Mouse (Mus musculus): ENCODE measurements around the gene Scaf11.

Scaf11 gene

DNA sequence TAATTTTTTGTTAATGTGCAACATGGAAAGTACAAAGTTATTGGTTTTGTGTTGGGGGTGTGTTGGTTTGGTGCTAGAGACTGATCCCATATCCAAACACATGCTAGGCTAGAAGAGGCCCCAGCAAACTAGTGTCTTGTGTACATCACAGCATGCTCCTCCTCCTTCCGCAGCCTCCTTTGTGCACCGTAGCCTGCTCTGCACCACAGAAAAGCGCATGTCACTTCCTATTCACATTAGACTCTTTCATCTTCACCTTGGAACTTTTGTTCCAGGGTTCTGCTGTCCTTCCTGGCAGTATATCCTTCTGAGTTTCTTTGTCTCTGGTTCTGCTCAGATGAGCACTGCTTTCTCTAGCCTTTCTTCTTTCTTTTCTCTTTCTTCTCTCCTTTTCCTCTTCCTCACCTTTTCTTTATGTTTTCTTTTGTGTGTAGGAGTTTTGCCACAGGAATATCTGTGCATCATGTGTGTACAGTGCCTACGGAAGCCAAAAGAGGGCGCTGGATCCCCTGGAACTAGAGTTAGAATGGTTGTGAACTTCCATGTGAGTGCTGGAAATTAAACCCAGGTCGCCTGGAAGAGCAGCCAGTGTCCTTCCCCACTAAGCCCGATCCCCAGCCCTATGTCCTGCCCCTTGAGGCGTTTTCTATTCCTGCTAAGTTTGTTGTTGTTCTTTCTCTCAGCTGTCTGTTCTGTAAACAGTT is 63.9 kb downstream of the Scaf11 start:
- DNase-seq (ENCODE audit: low spot score in 2 of 2), result no peak

DNA sequence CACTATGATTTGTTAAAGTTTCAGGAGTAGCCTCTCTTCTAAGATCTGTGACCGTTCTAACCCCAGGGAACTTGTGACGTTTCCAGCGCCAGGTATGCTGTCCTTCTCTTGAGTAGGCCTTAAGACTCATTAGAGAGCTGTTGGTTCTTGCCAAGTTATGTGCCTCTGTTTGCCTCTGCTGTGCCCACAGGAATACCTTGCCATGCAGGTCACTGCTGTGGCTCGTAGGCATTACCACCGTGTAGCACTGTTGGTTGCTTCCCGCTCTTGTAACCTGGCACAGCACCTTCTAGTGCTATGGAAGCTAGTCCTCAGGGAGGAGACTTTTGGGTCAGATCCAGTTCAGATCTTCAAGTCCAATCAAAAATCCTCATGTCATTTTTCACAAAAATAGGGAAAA is 65.6 kb downstream of the Scaf11 start:
- DNase-seq (ENCODE audit: low spot score in 2 of 2), result no peak

DNA sequence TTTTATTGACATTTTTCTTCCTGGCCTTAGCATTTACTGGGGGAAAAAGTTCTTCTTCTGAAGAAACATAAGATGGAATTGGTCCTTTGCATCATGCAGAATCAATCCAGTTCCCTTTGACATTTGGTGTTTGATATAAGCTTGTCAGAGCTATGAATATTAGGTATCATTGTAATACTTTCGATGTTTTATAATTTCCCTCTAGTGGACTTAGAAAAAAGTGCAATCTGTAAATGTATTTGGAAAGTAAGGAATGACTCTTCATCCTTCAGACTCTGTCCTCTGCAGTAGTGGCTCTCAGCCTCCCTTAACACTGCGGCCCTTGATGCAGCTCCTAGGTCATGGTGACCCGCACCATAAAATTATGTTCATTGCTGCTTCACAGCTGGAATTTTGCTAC is 67.8 kb downstream of the Scaf11 start:
- no peak for DNase-seq (ENCODE audit: low spot score in 2 of 2)

DNA sequence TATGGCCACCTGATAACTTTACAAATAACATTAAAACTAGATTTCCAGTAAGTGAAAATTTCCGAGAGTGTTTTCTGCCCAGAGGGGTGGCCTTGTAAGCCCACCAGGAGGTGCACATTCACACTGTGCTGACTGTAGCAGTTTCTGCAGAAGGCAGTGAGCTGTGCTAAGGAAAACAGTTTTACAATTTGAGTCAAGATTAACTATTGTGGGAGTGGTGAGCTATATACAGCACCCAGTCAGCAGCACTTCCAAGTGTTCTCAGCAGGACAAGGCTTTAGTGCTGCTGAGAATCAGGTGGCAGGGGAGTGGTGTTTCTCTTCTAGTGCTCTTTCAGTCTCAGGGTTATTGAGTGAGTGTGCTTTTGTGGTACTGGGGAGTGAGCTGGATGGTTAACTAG is 72.1 kb downstream of the Scaf11 start:
- no peak for DNase-seq (ENCODE audit: low spot score in 2 of 2)

DNA sequence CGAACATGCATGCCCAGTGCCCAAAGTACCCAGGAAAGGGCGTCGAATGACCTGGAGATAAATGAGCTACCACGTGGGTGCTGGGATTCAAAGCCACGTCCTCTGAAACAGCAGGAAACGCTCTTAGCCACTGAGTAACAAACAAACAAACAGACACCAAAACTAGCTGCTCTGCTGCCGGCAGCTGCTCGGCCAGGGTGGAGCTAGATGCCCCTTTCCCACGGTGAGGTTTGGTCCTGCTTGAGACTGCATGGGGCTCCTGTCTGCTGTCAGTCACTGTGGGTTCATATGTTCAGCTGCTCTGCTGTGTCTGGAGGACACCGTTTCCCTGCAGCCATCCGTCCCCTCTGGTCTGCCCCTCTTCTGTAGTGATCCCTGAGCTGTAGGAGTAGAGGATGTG is 78.4 kb downstream of the Scaf11 start:
- no peak for DNase-seq (ENCODE audit: low spot score in 2 of 2)

DNA sequence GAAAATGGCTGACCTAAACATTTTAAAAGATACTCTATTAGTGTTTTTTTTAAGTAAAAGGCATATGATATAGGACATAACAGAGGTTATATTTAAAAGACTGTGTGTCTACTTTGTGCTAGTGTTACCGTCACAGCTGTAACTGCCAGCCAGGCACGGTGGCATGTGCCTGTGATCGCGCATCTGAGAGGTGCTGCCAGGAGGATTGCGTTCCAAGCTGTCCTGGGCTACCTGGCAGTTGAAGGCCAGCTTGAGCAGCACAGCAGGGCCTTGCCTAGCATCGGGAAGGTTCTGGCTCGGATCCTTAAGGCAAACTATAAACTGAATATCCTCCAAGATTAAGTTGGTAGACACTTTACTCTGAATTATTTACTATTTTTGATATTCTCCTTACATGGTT is 82.9 kb downstream of the Scaf11 start:
- DNase-seq (ENCODE audit: low spot score in 2 of 2), result no peak

GRCm38 (mm10) chr15:96377263-96377662 is 83.4 kb downstream of the Scaf11 start:
- no peak for DNase-seq (ENCODE audit: low spot score in 2 of 2)

- DNase-seq (ENCODE audit: low spot score in 2 of 2), result no peak
These were observed 84.4 kb downstream of the Scaf11 start for GRCm38 (mm10) chr15:96376214-96376613.

GRCm38 (mm10) chr15:96373161-96373560 is 87.5 kb downstream of the Scaf11 start:
- no peak for DNase-seq (ENCODE audit: low spot score in 2 of 2)

DNA sequence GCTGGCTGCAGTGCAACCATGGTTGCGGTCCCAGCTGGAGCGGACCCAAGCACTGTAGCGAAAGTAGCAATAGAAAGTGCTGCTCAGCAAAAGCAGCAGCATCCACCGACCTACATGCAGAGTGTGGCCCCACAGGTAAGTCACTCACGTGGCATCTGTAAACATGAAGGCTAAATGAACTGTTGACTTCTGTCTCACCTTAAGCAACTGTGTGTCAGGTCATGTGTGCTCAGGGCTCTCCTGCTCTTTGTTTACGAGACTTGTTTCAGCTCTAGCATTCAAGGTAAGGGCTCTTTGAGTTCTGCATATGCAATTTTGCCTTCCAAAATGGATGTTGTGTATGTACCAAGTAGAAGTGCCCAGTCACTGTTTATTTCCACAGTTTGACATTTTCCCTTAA is 88.0 kb downstream of the Scaf11 start:
- DNase-seq (ENCODE audit: low spot score in 2 of 2), result no peak

DNA sequence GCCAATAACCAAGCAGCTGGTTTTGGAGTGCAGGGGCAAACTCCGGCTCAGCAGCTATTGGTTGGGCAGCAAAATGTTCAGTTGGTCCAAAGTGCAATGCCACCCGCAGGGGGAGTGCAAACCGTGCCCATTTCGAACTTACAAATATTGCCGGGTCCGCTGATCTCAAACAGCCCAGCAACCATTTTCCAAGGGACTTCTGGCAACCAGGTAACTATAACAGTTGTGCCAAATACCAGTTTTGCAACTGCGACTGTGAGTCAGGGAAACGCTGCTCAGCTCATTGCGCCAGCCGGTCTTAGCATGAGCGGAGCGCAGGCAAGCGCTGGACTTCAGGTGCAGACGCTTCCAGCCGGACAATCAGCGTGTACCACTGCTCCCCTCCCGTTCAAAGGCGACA is 89.3 kb downstream of the Scaf11 start:
- DNase-seq (ENCODE audit: low spot score in 2 of 2), result no peak

GRCm38 (mm10) chr15:96366176-96366963 is 94.3 kb downstream of the Scaf11 start:
- no peak for DNase-seq (ENCODE audit: low spot score in 2 of 2)

- no peak for DNase-seq (ENCODE audit: low spot score in 2 of 2)
These were observed 95.3 kb downstream of the Scaf11 start for GRCm38 (mm10) chr15:96365351-96365750.
